Mouse (Mus musculus) ES-Bruce4 (cell line): ENCODE measurements around the gene Kpnb1.

Experiments
- CTCF ChIP-seq: IDR thresholded peaks from one replicate; pipeline ENCODE4 v1.8.1; 2011; ENCODE audit warnings: low read depth, low read length
- POLR2A ChIP-seq: IDR thresholded peaks from one replicate; pipeline ENCODE4 v1.8.1; 2011; ENCODE audit warnings: low read length; ENCODE audit not compliant: insufficient read depth

GRCm38 (mm10) chr11:97120221-97120620 is 67.5 kb downstream of the Kpnb1 start:
- no peak for TF ChIP-seq CTCF
- no peak for TF ChIP-seq POLR2A
